ENCODE assay signal across 29 mouse cellular contexts in genomic region chr3:121716480-121716879, GRCm38 (mm10). TPM values are rescaled to one million over a fixed set of nuclear protein-coding genes. Genes with fewer than 3 reads are reported as not detected.
A peak's percentile ranks its signal among the peaks of the same experiment; 100 is the strongest.
DNase-seq lines count a peak whose midpoint lies in the region; ATAC-seq and TF ChIP-seq lines count a peak whose summit lies in the region.
"Had no signal": no experiment of that assay in that cellular context is flagged by ENCODE, and none has a peak within 500 bp of the region (broad histone marks: within the 10 kb centered on the region; RNA-seq: fewer than 3 reads in every experiment).

No protein-coding gene starts in this region.

- DNase-seq in hindbrain, postnatal 0 days (ENCODE audit: low spot score), result no peak
- no peak for DNase-seq in left cerebral cortex, adult 2 months (ENCODE audit: extremely low spot score in 1 of 2, low spot score in 2 of 2)
- DNase-seq in left cerebral cortex, postnatal 4 days, result no peak
- DNase-seq in adipocyte (ENCODE audit: low spot score), result peak; percentile 60
- no peak for DNase-seq in adrenal gland, postnatal 10 days
- DNase-seq: adrenal gland, adult 8-10 months; adrenal gland, postnatal 25 days; cerebellum, adult 11-12 months; cerebellum, postnatal 10 days; cerebellum, postnatal 25 days; embryo, embryonic 11 days had no signal

- H3K9me3 ChIP-seq in hindbrain, postnatal 0 days (ENCODE audit: low read length), result no peaks in the 10 kb centered on the region
- no peaks in the 10 kb centered on the region for H3K9me3 ChIP-seq in hindbrain, embryonic 12.5 days (replicated peaks)
- no peaks in the 10 kb centered on the region for H3K9me3 ChIP-seq in kidney, embryonic 14.5 days (ENCODE audit: control insufficient read depth, low read length)
- H3K9me3 ChIP-seq: embryonic facial prominence, embryonic 13.5 days; embryonic facial prominence, embryonic 15.5 days; forebrain, embryonic 10.5 days; forebrain, embryonic 12.5 days had no signal

- H3K27ac ChIP-seq in hindbrain, postnatal 0 days, result peak overlapping the region; percentile 13; the same call in 1 of the 2 replicates
- H3K27ac ChIP-seq in hindbrain, embryonic 12.5 days, result no peak overlapping the region
- peak overlapping the region; percentile 60; the same call in 1 of the 2 replicates for H3K27ac ChIP-seq in left cerebral cortex, adult 2 months
- peak overlapping the region; percentile 70 for H3K27ac ChIP-seq in brown adipose tissue, adult 24 weeks (replicated peaks; ENCODE audit: low read depth, low read length)
- H3K27ac ChIP-seq in kidney, embryonic 14.5 days (ENCODE audit: low read depth, low read length), result no peak overlapping the region
- H3K27ac ChIP-seq: embryonic facial prominence, embryonic 13.5 days; embryonic facial prominence, embryonic 15.5 days; forebrain, embryonic 10.5 days; forebrain, embryonic 12.5 days had no signal

- H3K4me3 ChIP-seq in hindbrain, postnatal 0 days (ENCODE audit: low read length), result no peak overlapping the region
- no peak overlapping the region for H3K4me3 ChIP-seq in hindbrain, embryonic 12.5 days
- H3K4me3 ChIP-seq in left cerebral cortex, adult 2 months, result no peak overlapping the region
- H3K4me3 ChIP-seq in brown adipose tissue, adult 24 weeks (ENCODE audit: insufficient read depth, low read depth, low read length), result no peak overlapping the region
- H3K4me3 ChIP-seq in kidney, embryonic 14.5 days (ENCODE audit: low read length), result no peak overlapping the region
- H3K4me3 ChIP-seq: embryonic facial prominence, embryonic 13.5 days; embryonic facial prominence, embryonic 15.5 days; erythroblast, embryonic 14.5 days; forebrain, embryonic 10.5 days; forebrain, embryonic 12.5 days had no signal

- no peak overlapping the region for H3K9ac ChIP-seq in hindbrain, postnatal 0 days (replicated peaks; ENCODE audit: low read length)
- no peak overlapping the region for H3K9ac ChIP-seq in hindbrain, embryonic 12.5 days
- H3K9ac ChIP-seq in kidney, embryonic 14.5 days (ENCODE audit: low read depth, low read length), result no peak overlapping the region
- H3K9ac ChIP-seq: embryonic facial prominence, embryonic 13.5 days; embryonic facial prominence, embryonic 15.5 days; forebrain, embryonic 12.5 days had no signal

- intact Hi-C loops in left cerebral cortex, adult 2 months (cut with DNase I), result no loop called here
- intact Hi-C loops in left cerebral cortex, postnatal 4 days (cut with DNase I), result no loop called here

- no peak for ATAC-seq in hindbrain, postnatal 0 days
- no peak for ATAC-seq in hindbrain, embryonic 12.5 days (ENCODE audit: low FRiP score)
- ATAC-seq in kidney, embryonic 14.5 days (ENCODE audit: low FRiP score, low TSS enrichment), result no peak
- ATAC-seq: forebrain, embryonic 14.5 days; forebrain, embryonic 16.5 days had no signal

- no peak for TF ChIP-seq CTCF in hindbrain, postnatal 0 days (IDR thresholded peaks at IDR 0.05; ENCODE audit: low read depth)
- TF ChIP-seq CTCF in left cerebral cortex, adult 2 months (IDR thresholded peaks at IDR 0.05), result no peak

- no peaks in the 10 kb centered on the region for H3K36me3 ChIP-seq in hindbrain, postnatal 0 days (ENCODE audit: insufficient read depth, low read length)
- no peaks in the 10 kb centered on the region for H3K36me3 ChIP-seq in hindbrain, embryonic 12.5 days
- no peaks in the 10 kb centered on the region for H3K36me3 ChIP-seq in kidney, embryonic 14.5 days (ENCODE audit: control insufficient read depth, insufficient read depth, low read length)
- H3K36me3 ChIP-seq: embryonic facial prominence, embryonic 13.5 days; embryonic facial prominence, embryonic 15.5 days; forebrain, embryonic 10.5 days; forebrain, embryonic 12.5 days had no signal

- no peaks in the 10 kb centered on the region for H3K27me3 ChIP-seq in hindbrain, postnatal 0 days (ENCODE audit: insufficient read depth, low read length)
- H3K27me3 ChIP-seq in hindbrain, embryonic 12.5 days, result peaks cover 6% of the 10 kb centered on the region; the same call in 1 of the 2 replicates
- H3K27me3 ChIP-seq in kidney, embryonic 14.5 days (ENCODE audit: control insufficient read depth, insufficient read depth, low read length), result no peaks in the 10 kb centered on the region
- H3K27me3 ChIP-seq: embryonic facial prominence, embryonic 15.5 days had no signal

- H3K4me2 ChIP-seq in hindbrain, postnatal 0 days (ENCODE audit: low read depth, low read length), result no peak overlapping the region
- no peak overlapping the region for H3K4me2 ChIP-seq in hindbrain, embryonic 12.5 days (replicated peaks)
- H3K4me2 ChIP-seq in kidney, embryonic 14.5 days (replicated peaks; ENCODE audit: low read depth, low read length), result no peak overlapping the region
- H3K4me2 ChIP-seq: embryonic facial prominence, embryonic 13.5 days; embryonic facial prominence, embryonic 15.5 days; forebrain, embryonic 12.5 days had no signal

- 88% methylated on average over 5 of the region's 5 CpGs for WGBS in hindbrain, postnatal 0 days
- 83% methylated on average over 5 of the region's 5 CpGs for WGBS in hindbrain, embryonic 12.5 days
- WGBS in kidney, embryonic 14.5 days, result 81% methylated on average over 5 of the region's 5 CpGs

- 0 out of 2 replicates have a peak, but pooled peaks cover 3% of the 10 kb centered on the region for H3K4me1 ChIP-seq in hindbrain, postnatal 0 days (ENCODE audit: insufficient read depth, low read length)
- peaks cover 4% of the 10 kb centered on the region for H3K4me1 ChIP-seq in hindbrain, embryonic 12.5 days
- peaks cover 13% of the 10 kb centered on the region for H3K4me1 ChIP-seq in brown adipose tissue, adult 24 weeks (ENCODE audit: control insufficient read depth, insufficient read depth, insufficient read length, low read length)
- peaks cover 3% of the 10 kb centered on the region; the same call in 1 of the 2 replicates for H3K4me1 ChIP-seq in kidney, embryonic 14.5 days (ENCODE audit: control insufficient read depth, insufficient read depth, low read length)

RNA-seq across cellular contexts. Expression of gene F3, which starts 6.9 kb away (rescaled TPM):
- total RNA-seq in hindbrain, postnatal 0 days (2014; rRNA removed), result 12.0 and 16.1 TPM in 2 replicates
- polyA plus RNA-seq in hindbrain, postnatal 0 days (2015; fragmentation: Nextera tagmentation; extraction: Ambion mirVana), result 15.2 and 18.9 TPM in 2 replicates
- polyA plus RNA-seq in hindbrain, embryonic 12.5 days (2016; fragmentation: Nextera tagmentation; extraction: Ambion mirVana), result 6.5 and 7.6 TPM in 2 replicates
- 10 to 100 TPM; 49.4 to 61.8 TPM for total RNA-seq in left cerebral cortex, adult 2 months (2021)
- total RNA-seq in left cerebral cortex, postnatal 4 days (2021), result 10 to 100 TPM; 15.2 to 16.6 TPM
- polyA plus RNA-seq in brown adipose tissue, adult 24 weeks (2012; ENCODE audit: insufficient read depth, insufficient read length, missing spikeins), result 32.7 and 54.0 TPM in 2 replicates
- polyA plus RNA-seq in kidney, embryonic 14.5 days (2014; fragmentation: Nextera tagmentation; extraction: Ambion mirVana), result 16.6 and 19.3 TPM in 2 replicates
- total RNA-seq in adrenal gland, postnatal 10 days (2021), result 10 to 100 TPM; 20.6 to 23.0 TPM
- total RNA-seq: MEL had no signal
- polyA plus RNA-seq: erythroblast, embryonic 14.5 days had no signal

RNA-seq across cellular contexts. Expression of gene 4930432M17Rik, which starts 45.9 kb away (rescaled TPM):
- not detected in 2 replicates for total RNA-seq in hindbrain, postnatal 0 days (2014; rRNA removed)
- not detected in 2 replicates for polyA plus RNA-seq in hindbrain, postnatal 0 days (2015; fragmentation: Nextera tagmentation; extraction: Ambion mirVana)
- polyA plus RNA-seq in hindbrain, embryonic 12.5 days (2016; fragmentation: Nextera tagmentation; extraction: Ambion mirVana), result not detected in 2 replicates
- total RNA-seq in left cerebral cortex, adult 2 months (2021), result not detected
- not detected for total RNA-seq in left cerebral cortex, postnatal 4 days (2021)
- polyA plus RNA-seq in brown adipose tissue, adult 24 weeks (2012; ENCODE audit: insufficient read depth, insufficient read length, missing spikeins), result not detected in 2 replicates
- polyA plus RNA-seq in kidney, embryonic 14.5 days (2014; fragmentation: Nextera tagmentation; extraction: Ambion mirVana), result not detected in 2 replicates
- total RNA-seq in adrenal gland, postnatal 10 days (2021), result not detected
- total RNA-seq: adrenal gland, adult 18-20 months; adrenal gland, adult 8-10 months; adrenal gland, postnatal 25 days; adrenal gland, postnatal 4 days; ES-E14; MEL had no signal
- polyA plus RNA-seq: brain, embryonic 14.5 days; C2C12; cerebellum, adult 2 months; embryonic facial prominence, embryonic 11.5 days; embryonic facial prominence, embryonic 13.5 days; embryonic facial prominence, embryonic 15.5 days; erythroblast, embryonic 14.5 days; forebrain, embryonic 10.5 days; forebrain, embryonic 12.5 days; forebrain, embryonic 14.5 days; forebrain, embryonic 16.5 days had no signal

Comparison
In these comparisons a context has a peak if more than half of its experiments do, and no peak if none do; other contexts are left out.
1. H3K27ac ChIP-seq: peak in hindbrain, postnatal 0 days (single experiment), left cerebral cortex, adult 2 months (single experiment) and brown adipose tissue, adult 24 weeks (single experiment); none in hindbrain, embryonic 12.5 days (single experiment) and kidney, embryonic 14.5 days (single experiment).